Mouse (Mus musculus) liver, embryonic 15.5 days (tissue): ENCODE measurements around the gene Ier3. TPM values are rescaled to one million over a fixed set of nuclear protein-coding genes. Genes with fewer than 3 reads are reported as not detected.

Experiments
- ATAC-seq: fragments of 200-750 bp; cut with Nextera tagmentation; 2 replicates; pipeline ENCODE4 v1.8.0; 2017; ENCODE audit warnings: moderate number of reproducible peaks, mild to moderate bottlenecking, moderate library complexity; ENCODE audit not compliant: insufficient read depth
- H3K27ac ChIP-seq: fragments of 300-500 bp; sonication (generic); replicated peaks from 2 replicates; pipeline ENCODE4 v1.5.1; 2015; ENCODE audit warnings: mild to moderate bottlenecking, inconsistent platforms
- H3K27me3 ChIP-seq: fragments of 300-500 bp; sonication (generic); 2 replicates; pipeline ENCODE4 v1.6.1; 2015; ENCODE audit warnings: mild to moderate bottlenecking, inconsistent platforms
- H3K36me3 ChIP-seq: fragments of 300-500 bp; sonication (generic); replicated peaks from 2 replicates; pipeline ENCODE4 v1.6.1; 2015; ENCODE audit warnings: moderate library complexity, mild to moderate bottlenecking, inconsistent platforms
- H3K4me1 ChIP-seq: fragments of 300-500 bp; sonication (generic); replicated peaks from 2 replicates; pipeline ENCODE4 v1.6.1; 2015; ENCODE audit warnings: inconsistent platforms
- H3K4me2 ChIP-seq: fragments of 300-500 bp; sonication (generic); 2 replicates; pipeline ENCODE4 v1.6.1; 2015; ENCODE audit warnings: moderate library complexity, mild to moderate bottlenecking, inconsistent platforms
- H3K4me3 ChIP-seq: fragments of 300-500 bp; sonication (generic); replicated peaks from 2 replicates; pipeline ENCODE4 v1.5.1; 2015; ENCODE audit warnings: mild to moderate bottlenecking, inconsistent platforms
- H3K9ac ChIP-seq: fragments of 300-500 bp; sonication (generic); 2 replicates; pipeline ENCODE4 v1.6.1; 2015; ENCODE audit warnings: moderate library complexity, mild to moderate bottlenecking, inconsistent platforms
- H3K9me3 ChIP-seq: fragments of 300-500 bp; sonication (generic); replicated peaks from 2 replicates; pipeline ENCODE4 v1.6.1; 2016; ENCODE audit warnings: inconsistent platforms
- WGBS: fragments of 180-500 bp; shearing (Covaris S2); methylation state at CpG from one replicate; pipeline ENCODE4 v1.1.7; 2015; ENCODE audit warnings: mixed read lengths; ENCODE audit not compliant: insufficient replicate concordance; 5-methylcytosine and 5-hydroxymethylcytosine counted together
- polyA plus RNA-seq: library from polyadenylated mRNA; unstranded; fragments of >200 nt; fragmentation: Nextera tagmentation; extraction: Ambion mirVana; gene quantifications from 2 replicates; pipeline ENCODE4 v1.2.1, GENCODE M21; 2015

Gene Ier3
- polyA plus RNA-seq, 1 experiment from 2014 or later = 22.9 TPM

DNA sequence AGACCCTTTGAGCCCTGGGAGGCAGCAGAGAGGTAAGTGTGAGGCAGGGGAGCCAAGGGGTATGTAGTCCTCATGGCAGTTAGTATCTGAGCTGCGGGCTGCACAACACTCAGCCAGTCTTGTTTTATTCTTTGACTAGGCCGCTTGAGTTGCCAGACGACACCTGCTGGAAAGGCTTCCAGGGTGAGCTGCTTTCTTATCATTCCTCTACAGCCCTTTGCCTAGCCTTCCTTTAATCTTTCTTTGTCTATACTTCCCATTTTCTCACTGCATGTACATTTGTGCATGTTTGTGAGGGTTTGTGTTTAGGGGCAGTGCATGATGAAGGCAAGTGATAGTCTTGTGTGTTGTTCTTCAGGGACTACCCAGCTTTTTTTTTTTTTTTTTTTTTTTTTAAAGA lies 29.5 kb downstream of the Ier3 start:
- Histone ChIP-seq H3K4me2 (peak overlapping the region; percentile 19; the same call in 1 of the 2 replicates), H3K9ac (peak overlapping the region; percentile 31; the same call in 1 of the 2 replicates), H3K4me3 (no peak overlapping the region), H3K27ac (peak overlapping the region; percentile 79), H3K36me3 (peaks cover 89% of the 10 kb centered on the region), H3K27me3 (no peaks in the 10 kb centered on the region), H3K9me3 (no peaks in the 10 kb centered on the region), H3K4me1 (peaks cover 15% of the 10 kb centered on the region)
- WGBS = 29% methylated on average over 3 of the region's 3 CpGs
- ATAC-seq = peak; percentile 60

DNA sequence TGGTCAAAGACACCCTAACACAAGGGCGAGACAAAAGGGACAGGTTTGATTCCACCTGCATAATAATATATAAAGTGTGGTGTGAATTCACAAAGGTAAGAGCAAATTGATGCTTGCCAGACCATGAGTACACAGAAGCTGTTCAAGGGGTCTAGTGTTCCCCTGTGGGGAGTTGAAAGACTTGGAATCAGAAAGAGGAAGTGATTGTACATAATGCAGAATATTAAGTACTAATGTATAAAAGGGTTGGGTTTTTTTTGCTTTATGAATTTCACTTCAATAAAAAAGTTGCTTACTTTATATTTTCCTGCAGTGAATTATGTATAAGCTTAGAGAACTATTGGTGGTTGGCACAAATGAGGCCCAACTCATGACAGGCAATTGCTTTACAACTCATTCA lies 37.9 kb downstream of the Ier3 start:
- Histone ChIP-seq H3K9me3 (no peaks in the 10 kb centered on the region), H3K27me3 (peaks cover 12% of the 10 kb centered on the region), H3K36me3 (peaks cover 33% of the 10 kb centered on the region), H3K4me1 (peaks cover 24% of the 10 kb centered on the region), H3K9ac (no peak overlapping the region), H3K27ac (no peak overlapping the region), H3K4me2 (no peak overlapping the region), H3K4me3 (no peak overlapping the region)
- WGBS = 69% methylated on average over 1 of the region's 1 CpGs
- no peak for ATAC-seq

DNA sequence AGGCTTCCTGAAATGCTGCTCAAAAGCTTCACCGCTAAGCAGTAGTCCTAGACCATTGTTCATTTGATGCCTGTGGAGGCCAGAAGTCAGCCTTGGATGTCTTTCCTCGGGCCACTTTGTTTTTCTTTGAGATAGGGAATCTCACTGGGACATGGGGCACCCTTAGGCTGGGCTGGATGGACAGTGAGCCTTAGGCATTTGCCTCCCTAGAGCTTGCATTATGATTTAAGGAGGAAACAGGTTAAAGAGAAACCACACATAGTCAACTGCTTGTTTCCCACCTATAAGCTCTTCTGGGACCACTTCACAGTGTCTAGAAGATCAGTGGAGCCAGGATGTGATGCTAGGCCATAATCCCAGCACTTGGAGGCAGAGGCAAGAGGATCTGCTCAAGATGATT lies 38.4 kb downstream of the Ier3 start:
- H3K4me3 ChIP-seq = no peak overlapping the region
- no peak overlapping the region for H3K9ac ChIP-seq
- H3K4me1 ChIP-seq = peaks cover 29% of the 10 kb centered on the region
- H3K4me2 ChIP-seq = no peak overlapping the region
- peaks cover 16% of the 10 kb centered on the region for H3K27me3 ChIP-seq
- H3K36me3 ChIP-seq = peaks cover 31% of the 10 kb centered on the region
- no peak for ATAC-seq
- H3K27ac ChIP-seq = no peak overlapping the region
- 64% methylated on average over 2 of the region's 2 CpGs for WGBS
- no peaks in the 10 kb centered on the region for H3K9me3 ChIP-seq

DNA sequence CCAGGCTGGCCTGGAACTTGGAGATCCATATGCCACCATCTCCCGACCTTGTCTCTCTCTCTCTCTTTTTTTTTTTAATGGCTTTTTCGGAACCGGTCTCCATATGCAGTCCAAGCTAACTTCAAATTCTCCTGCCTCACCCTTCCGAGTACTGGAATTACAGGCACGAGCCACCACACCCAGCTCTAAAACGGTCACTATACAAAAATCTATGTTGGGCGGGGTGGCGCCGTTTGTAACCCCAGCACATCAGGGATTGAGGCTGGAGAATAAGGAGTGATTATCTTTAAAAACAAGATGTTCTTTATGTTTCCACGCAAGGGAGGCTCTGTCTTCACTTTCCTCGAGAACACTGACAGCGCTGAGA lies 39.3 kb downstream of the Ier3 start:
- ATAC-seq = peak; percentile 35; the same call in 1 of the 2 replicates
- 5% methylated on average over 12 of the region's 12 CpGs for WGBS
- Histone ChIP-seq H3K27ac (peak overlapping the region; percentile 85; the same call in 1 of the 2 replicates), H3K9ac (peak overlapping the region; percentile 82), H3K9me3 (no peaks in the 10 kb centered on the region), H3K4me3 (peak overlapping the region; percentile 90), H3K4me1 (peaks cover 39% of the 10 kb centered on the region), H3K4me2 (peak overlapping the region; percentile 82), H3K27me3 (peaks cover 26% of the 10 kb centered on the region), H3K36me3 (peaks cover 28% of the 10 kb centered on the region)

DNA sequence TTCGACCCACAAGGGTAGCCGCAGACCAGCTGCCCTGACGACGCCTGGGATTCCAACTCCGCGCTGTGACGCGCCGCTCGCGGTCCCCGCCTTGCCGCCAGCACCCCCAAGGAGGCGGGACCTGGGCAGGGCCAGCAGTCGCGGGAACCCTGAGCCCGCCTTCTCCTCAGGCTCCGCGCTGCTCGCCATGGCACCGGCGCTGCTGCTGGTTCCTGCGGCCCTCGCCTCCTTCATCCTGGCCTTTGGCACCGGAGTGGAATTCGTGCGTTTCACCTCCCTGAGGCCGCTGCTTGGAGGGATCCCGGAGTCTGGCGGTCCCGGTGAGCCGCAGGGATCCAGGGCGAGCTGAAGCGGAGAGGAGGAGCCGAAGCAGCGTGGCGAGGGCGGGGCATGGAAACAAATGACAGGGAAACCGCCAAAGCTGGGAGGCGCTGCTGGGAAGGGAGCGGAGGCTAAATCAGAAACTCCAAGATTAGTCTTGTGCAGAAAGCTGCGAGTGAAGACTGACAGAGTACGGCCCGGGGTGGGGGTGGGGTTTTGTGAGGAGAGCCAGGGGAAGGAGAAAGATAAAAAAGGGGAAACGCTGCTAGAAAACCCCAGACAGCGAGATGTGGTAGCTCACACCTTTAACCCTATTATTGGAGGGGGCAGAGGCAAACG lies 39.8 kb downstream of the Ier3 start, which contains the start of gene Nrm:
Gene Nrm, plus strand, starts transcription at position 121 of the 660 bp plus-strand sequence.
- H3K4me1 ChIP-seq = peaks cover 44% of the 10 kb centered on the region
- H3K4me3 ChIP-seq = peak within 1 kb of the TSS; percentile 90
- H3K27me3 ChIP-seq = peaks cover 31% of the 10 kb centered on the region
- no peaks in the 10 kb centered on the region for H3K9me3 ChIP-seq
- H3K4me2 ChIP-seq = peak within 1 kb of the TSS; percentile 82
- under 1% methylated on average over 47 of the region's 47 CpGs for WGBS
- peak; percentile 95 for ATAC-seq
- H3K27ac ChIP-seq = peak within 1 kb of the TSS; percentile 85
- H3K36me3 ChIP-seq = peaks cover 28% of the 10 kb centered on the region
- H3K9ac ChIP-seq = peak within 1 kb of the TSS; percentile 82

DNA sequence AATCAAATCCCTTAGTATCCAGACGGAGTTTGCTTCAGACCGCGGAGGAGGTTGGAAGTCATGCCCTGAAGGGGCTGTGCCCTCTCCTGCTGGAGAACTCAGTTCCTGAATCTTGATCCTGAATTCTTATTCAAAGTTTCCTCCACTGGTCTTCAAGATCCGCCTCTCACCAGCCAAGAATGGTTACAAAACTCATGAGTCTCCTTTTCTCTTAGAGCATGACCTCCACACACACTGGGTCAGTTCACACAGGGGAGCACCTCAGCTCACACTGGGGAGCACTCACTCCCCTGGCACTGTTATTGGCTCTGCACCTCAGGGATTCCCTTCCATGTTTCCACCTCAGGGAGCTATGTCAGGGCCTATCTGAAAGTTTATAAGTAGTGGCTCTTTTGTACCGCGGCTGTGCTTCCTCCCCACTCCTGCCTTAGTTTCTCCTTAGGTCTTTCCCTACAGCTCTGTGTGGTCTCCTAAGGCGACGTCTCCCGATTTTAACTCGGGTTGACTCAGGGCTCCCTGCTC lies 43.4 kb downstream of the Ier3 start:
- H3K9me3 ChIP-seq = no peaks in the 10 kb centered on the region
- ATAC-seq = no peak
- peak overlapping the region; percentile 58 for H3K4me3 ChIP-seq
- peaks cover 71% of the 10 kb centered on the region for H3K4me1 ChIP-seq
- peak overlapping the region; percentile 78 for H3K4me2 ChIP-seq
- 33% methylated on average over 10 of the region's 10 CpGs for WGBS
- H3K27me3 ChIP-seq = peaks cover 67% of the 10 kb centered on the region
- 0 out of 2 replicates have a peak overlapping the region, but pooled peaks have one; percentile 44 for H3K9ac ChIP-seq
- peak overlapping the region; percentile 75; the same call in 1 of the 2 replicates for H3K27ac ChIP-seq
- 0 out of 2 replicates have a peak, but pooled peaks cover 4% of the 10 kb centered on the region for H3K36me3 ChIP-seq

DNA sequence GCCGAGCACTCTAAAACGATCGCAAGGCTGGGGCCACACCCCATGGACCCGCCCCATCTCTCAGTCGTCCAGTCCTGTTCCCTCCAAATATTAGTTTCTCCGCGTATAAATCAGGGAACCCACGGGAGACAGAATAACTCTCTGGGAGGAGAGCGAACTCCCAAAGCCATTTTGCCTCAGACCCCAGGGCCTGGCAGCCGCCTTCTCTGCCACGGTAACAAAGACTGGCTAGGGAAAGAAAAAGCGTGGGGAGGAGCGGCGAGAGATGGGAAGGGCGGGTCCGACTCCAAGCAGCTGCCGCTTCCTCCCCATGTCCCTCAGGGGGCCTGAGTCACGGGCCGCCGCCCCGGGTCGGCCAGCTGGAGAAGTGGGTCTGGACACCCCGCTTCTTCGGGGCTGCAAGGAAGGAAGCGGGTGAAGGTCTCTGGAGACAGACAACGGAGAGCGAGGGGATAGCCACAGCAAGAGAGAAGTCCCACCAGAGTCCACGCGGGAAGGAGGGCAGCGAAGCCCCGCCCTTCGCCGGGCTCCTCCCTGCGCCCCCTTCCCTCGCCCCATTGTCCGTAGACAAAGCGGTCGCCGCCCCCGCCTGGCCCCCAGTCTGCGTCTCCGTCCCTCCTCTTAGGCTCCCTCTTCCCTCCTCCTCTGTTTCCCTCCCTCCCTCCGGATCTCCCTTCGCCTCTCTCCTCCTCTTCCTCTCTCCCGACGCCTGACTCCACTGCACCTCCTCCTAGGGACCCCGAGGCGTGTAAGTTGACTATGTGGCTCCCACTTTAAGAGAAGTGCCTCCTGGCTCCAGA lies 44.2 kb downstream of the Ier3 start, which contains the start of gene Ppp1r18:
Gene Ppp1r18, plus strand, starts transcription at position 113 of the 800 bp plus-strand sequence.
- WGBS = under 1% methylated on average over 48 of the region's 48 CpGs
- H3K36me3 ChIP-seq = 0 out of 2 replicates have a peak, but pooled peaks cover 4% of the 10 kb centered on the region
- H3K9me3 ChIP-seq = no peaks in the 10 kb centered on the region
- H3K4me3 ChIP-seq = peak within 1 kb of the TSS; percentile 58
- H3K4me2 ChIP-seq = peak within 1 kb of the TSS; percentile 78
- peaks cover 75% of the 10 kb centered on the region for H3K27me3 ChIP-seq
- ATAC-seq = no peak
- H3K4me1 ChIP-seq = peaks cover 67% of the 10 kb centered on the region
- H3K27ac ChIP-seq = peak within 1 kb of the TSS; percentile 75
- H3K9ac ChIP-seq = peak within 1 kb of the TSS; percentile 44

DNA sequence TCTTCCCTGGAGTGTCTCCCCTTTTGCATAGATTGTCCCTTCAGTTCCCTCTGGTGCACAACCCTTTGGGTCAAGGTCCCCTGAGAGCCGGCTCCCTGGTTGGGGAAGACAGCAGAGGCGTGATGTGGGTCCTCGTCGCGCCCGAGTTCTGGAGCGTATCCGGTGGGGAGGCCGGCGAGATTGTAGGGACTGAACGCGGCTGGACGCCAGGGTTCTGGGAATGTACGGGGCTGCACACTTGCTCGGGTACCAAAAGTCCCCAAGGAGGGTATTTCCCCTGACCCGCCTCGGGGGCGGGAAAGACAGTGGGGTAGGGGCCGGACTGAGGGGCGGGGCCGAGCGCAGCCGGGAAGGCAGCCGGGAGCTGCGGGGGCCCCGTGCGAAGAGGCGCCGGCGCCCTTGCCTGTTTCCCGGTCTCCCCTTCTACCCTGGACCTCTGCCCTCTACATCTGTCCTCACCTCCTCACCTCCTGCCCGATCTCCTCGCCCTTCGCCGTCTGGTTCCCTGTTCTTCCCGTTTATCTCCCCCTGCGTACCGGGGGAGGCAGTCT lies 44.9 kb downstream of the Ier3 start:
- Histone ChIP-seq H3K9me3 (no peaks in the 10 kb centered on the region), H3K4me2 (peak overlapping the region; percentile 78), H3K4me1 (peaks cover 64% of the 10 kb centered on the region), H3K36me3 (peaks cover 7% of the 10 kb centered on the region; the same call in 1 of the 2 replicates), H3K9ac (peak overlapping the region; percentile 44), H3K27ac (peak overlapping the region; percentile 75), H3K27me3 (peaks cover 81% of the 10 kb centered on the region), H3K4me3 (peak overlapping the region; percentile 58)
- WGBS = under 1% methylated on average over 37 of the region's 38 CpGs
- ATAC-seq = peak; percentile 13; the same call in 1 of the 2 replicates

DNA sequence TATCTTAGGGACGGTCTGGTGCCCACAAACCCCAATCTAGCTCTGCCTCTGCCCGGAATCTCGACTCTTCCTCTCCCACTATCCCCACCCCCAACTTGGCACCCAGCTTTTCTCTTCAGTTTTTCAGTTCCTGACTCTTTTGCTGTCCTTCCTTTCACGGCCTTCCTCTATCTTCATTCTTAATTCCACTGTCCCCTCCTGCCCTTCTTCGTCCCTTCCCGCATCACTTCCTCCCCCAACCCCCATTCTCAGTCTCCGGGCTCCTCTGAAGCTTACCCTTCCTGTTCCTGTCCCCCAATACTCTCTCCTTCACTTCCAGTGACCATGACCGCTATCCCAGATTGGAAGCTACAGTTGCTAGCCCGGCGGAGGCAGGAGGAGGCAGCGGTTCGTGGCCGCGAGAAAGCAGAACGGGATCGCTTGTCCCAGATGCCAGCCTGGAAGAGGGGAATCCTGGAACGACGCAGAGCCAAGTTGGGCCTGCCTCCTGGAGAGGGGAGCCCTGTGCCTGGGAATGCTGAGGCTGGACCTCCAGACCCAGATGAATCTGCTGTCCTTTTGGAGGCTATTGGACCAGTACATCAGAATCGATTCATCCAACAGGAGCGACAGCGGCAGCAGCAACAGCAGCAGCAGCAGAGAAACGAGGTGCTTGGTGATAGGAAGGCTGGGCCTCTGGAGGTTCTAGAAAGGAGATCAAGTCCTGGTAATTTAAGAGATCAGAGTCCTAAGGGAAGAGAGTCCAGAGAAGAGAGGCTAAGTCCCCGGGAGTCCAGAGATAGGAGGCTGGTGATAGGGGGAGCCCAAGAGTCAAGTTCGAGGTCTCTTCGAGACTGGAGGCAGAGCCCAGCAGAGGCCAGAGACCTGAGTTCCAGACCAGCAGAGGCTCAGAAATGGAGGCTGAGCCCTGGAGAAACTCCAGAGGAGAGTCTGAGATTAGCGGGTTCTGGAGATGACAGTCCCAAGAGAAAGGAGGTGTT lies 45.7 kb downstream of the Ier3 start:
- no peaks in the 10 kb centered on the region for H3K9me3 ChIP-seq
- WGBS = 4% methylated on average over 26 of the region's 26 CpGs
- H3K9ac ChIP-seq = peak overlapping the region; percentile 44
- H3K4me1 ChIP-seq = peaks cover 61% of the 10 kb centered on the region
- peak overlapping the region; percentile 82 for H3K27ac ChIP-seq
- peak overlapping the region; percentile 78 for H3K4me2 ChIP-seq
- peaks cover 8% of the 10 kb centered on the region; the same call in 1 of the 2 replicates for H3K36me3 ChIP-seq
- peaks cover 83% of the 10 kb centered on the region for H3K27me3 ChIP-seq
- peak overlapping the region; percentile 58 for H3K4me3 ChIP-seq
- no peak for ATAC-seq
